Mouse (Mus musculus): ENCODE data around the gene Tvp23a. TPM values are rescaled to one million over a fixed set of nuclear protein-coding genes. Genes with fewer than 3 reads are reported as not detected.

Tvp23a gene
- polyA plus RNA-seq, 1 experiment = 2.6 TPM

- Histone ChIP-seq H3ac (ENCODE audit: control insufficient read depth, insufficient read length) (no peak overlapping the region), H3K4me2 (ENCODE audit: low read depth) (no peak overlapping the region), H3K4me3 (no peak overlapping the region), H3K79me2 (ENCODE audit: control insufficient read depth, insufficient read depth) (no peaks in the 10 kb centered on the region), H3K27me3 (ENCODE audit: control insufficient read depth, insufficient read depth, insufficient read length) (no peaks in the 10 kb centered on the region), H3K36me3 (ENCODE audit: control insufficient read depth, insufficient read depth) (no peaks in the 10 kb centered on the region)
- TF ChIP-seq MAX (IDR thresholded peaks at IDR 0.05; ENCODE audit: low read depth) (no peak), SRF (IDR thresholded peaks at IDR 0.05; ENCODE audit: control insufficient read depth, insufficient read length, low read depth) (no peak), TCF12 (IDR thresholded peaks at IDR 0.05; ENCODE audit: insufficient read depth, poor library complexity, severe bottlenecking) (no peak), POLR2AphosphoS2 (IDR thresholded peaks at IDR 0.05; ENCODE audit: insufficient read length, low read depth) (no peak), MYOG (IDR thresholded peaks at IDR 0.05; ENCODE audit: control insufficient read depth in 1 of 3, insufficient read depth in 1 of 3, insufficient read length in 2 of 3, low read depth in 2 of 3) (no peak), POLR2A (IDR thresholded peaks at IDR 0.05; ENCODE audit: insufficient read length, low read depth) (no peak), TCF3 (IDR thresholded peaks at IDR 0.05; ENCODE audit: insufficient read length, low read depth) (no peak), CEBPB (IDR thresholded peaks at IDR 0.05; ENCODE audit: insufficient read depth, poor library complexity, severe bottlenecking) (no peak), USF1 (IDR thresholded peaks at IDR 0.05; ENCODE audit: low read depth) (no peak), REST (IDR thresholded peaks at IDR 0.05; ENCODE audit: insufficient read depth, insufficient read length) (no peak), MYOD1 (IDR thresholded peaks at IDR 0.05; ENCODE audit: control insufficient read depth in 1 of 3, insufficient read length in 2 of 3, low read depth in 2 of 3) (no peak), E2F4 (IDR thresholded peaks at IDR 0.05; ENCODE audit: insufficient read depth) (no peak)
These were observed 14.8 kb downstream of the Tvp23a start for GRCm38 (mm10) chr16:10432387-10432786.

GRCm38 (mm10) chr16:10431911-10432310 is 15.3 kb downstream of the Tvp23a start:
- no peak overlapping the region for H3K4me2 ChIP-seq (ENCODE audit: low read depth)
- no peaks in the 10 kb centered on the region for H3K27me3 ChIP-seq (ENCODE audit: control insufficient read depth, insufficient read depth, insufficient read length)
- no peak overlapping the region for H3ac ChIP-seq (ENCODE audit: control insufficient read depth, insufficient read length)
- H3K79me2 ChIP-seq (ENCODE audit: control insufficient read depth, insufficient read depth) = no peaks in the 10 kb centered on the region
- no peaks in the 10 kb centered on the region for H3K36me3 ChIP-seq (ENCODE audit: control insufficient read depth, insufficient read depth)
- TF ChIP-seq POLR2A (IDR thresholded peaks at IDR 0.05; ENCODE audit: insufficient read length, low read depth) = no peak
- TF ChIP-seq E2F4 (IDR thresholded peaks at IDR 0.05; ENCODE audit: insufficient read depth) = no peak
- TF ChIP-seq MYOD1 (IDR thresholded peaks at IDR 0.05; ENCODE audit: control insufficient read depth in 1 of 3, insufficient read length in 2 of 3, low read depth in 2 of 3) = peak in 2 of 3 experiments; percentile 38 to 77
- no peak for TF ChIP-seq TCF3 (IDR thresholded peaks at IDR 0.05; ENCODE audit: insufficient read length, low read depth)
- no peak for TF ChIP-seq TCF12 (IDR thresholded peaks at IDR 0.05; ENCODE audit: insufficient read depth, poor library complexity, severe bottlenecking)
- no peak overlapping the region for H3K4me3 ChIP-seq

GRCm38 (mm10) chr16:10420447-10421054 is 26.6 kb downstream of the Tvp23a start:
- no peaks in the 10 kb centered on the region for H3K27me3 ChIP-seq (ENCODE audit: control insufficient read depth, insufficient read depth, insufficient read length)
- H3ac ChIP-seq (ENCODE audit: control insufficient read depth, insufficient read length) = no peak overlapping the region
- no peak for TF ChIP-seq TCF12 (IDR thresholded peaks at IDR 0.05; ENCODE audit: insufficient read depth, poor library complexity, severe bottlenecking)
- TF ChIP-seq SRF (IDR thresholded peaks at IDR 0.05; ENCODE audit: control insufficient read depth, insufficient read length, low read depth) = no peak
- TF ChIP-seq CEBPB (IDR thresholded peaks at IDR 0.05; ENCODE audit: insufficient read depth, poor library complexity, severe bottlenecking) = no peak
- no peak for TF ChIP-seq TCF3 (IDR thresholded peaks at IDR 0.05; ENCODE audit: insufficient read length, low read depth)
- H3K36me3 ChIP-seq (ENCODE audit: control insufficient read depth, insufficient read depth) = peaks cover 13% of the 10 kb centered on the region
- no peaks in the 10 kb centered on the region for H3K79me2 ChIP-seq (ENCODE audit: control insufficient read depth, insufficient read depth)
- no peak overlapping the region for H3K4me2 ChIP-seq (ENCODE audit: low read depth)
- H3K4me3 ChIP-seq = no peak overlapping the region

- H3K27me3 ChIP-seq (ENCODE audit: control insufficient read depth, insufficient read depth, insufficient read length) = no peaks in the 10 kb centered on the region
- peaks cover 4% of the 10 kb centered on the region for H3K36me3 ChIP-seq (ENCODE audit: control insufficient read depth, insufficient read depth)
- H3K79me2 ChIP-seq (ENCODE audit: control insufficient read depth, insufficient read depth) = peaks cover under 1% of the 10 kb centered on the region
- H3ac ChIP-seq (ENCODE audit: control insufficient read depth, insufficient read length) = no peak overlapping the region
- TF ChIP-seq MYOG (IDR thresholded peaks at IDR 0.05; ENCODE audit: control insufficient read depth in 1 of 3, insufficient read depth in 1 of 3, insufficient read length in 2 of 3, low read depth in 2 of 3) = no peak
- no peak for TF ChIP-seq POLR2AphosphoS2 (IDR thresholded peaks at IDR 0.05; ENCODE audit: insufficient read length, low read depth)
- no peak for TF ChIP-seq POLR2A (IDR thresholded peaks at IDR 0.05; ENCODE audit: insufficient read length, low read depth)
- TF ChIP-seq TCF3 (IDR thresholded peaks at IDR 0.05; ENCODE audit: insufficient read length, low read depth) = no peak
- no peak for TF ChIP-seq USF1 (IDR thresholded peaks at IDR 0.05; ENCODE audit: low read depth)
- no peak for TF ChIP-seq MAX (IDR thresholded peaks at IDR 0.05; ENCODE audit: low read depth)
- no peak for TF ChIP-seq SRF (IDR thresholded peaks at IDR 0.05; ENCODE audit: control insufficient read depth, insufficient read length, low read depth)
- TF ChIP-seq REST (IDR thresholded peaks at IDR 0.05; ENCODE audit: insufficient read depth, insufficient read length) = no peak
- no peak for TF ChIP-seq E2F4 (IDR thresholded peaks at IDR 0.05; ENCODE audit: insufficient read depth)
- TF ChIP-seq MYOD1 (IDR thresholded peaks at IDR 0.05; ENCODE audit: control insufficient read depth in 1 of 3, insufficient read length in 2 of 3, low read depth in 2 of 3) = no peak
- no peak overlapping the region for H3K4me3 ChIP-seq
- no peak overlapping the region for H3K4me2 ChIP-seq (ENCODE audit: low read depth)
These were observed 29.4 kb downstream of the Tvp23a start for GRCm38 (mm10) chr16:10417723-10418259.

- Histone ChIP-seq H3K27me3 (ENCODE audit: control insufficient read depth, insufficient read depth, insufficient read length) (no peaks in the 10 kb centered on the region), H3K79me2 (ENCODE audit: control insufficient read depth, insufficient read depth) (peaks cover 8% of the 10 kb centered on the region), H3K4me3 (no peak overlapping the region), H3ac (ENCODE audit: control insufficient read depth, insufficient read length) (no peak overlapping the region), H3K36me3 (ENCODE audit: control insufficient read depth, insufficient read depth) (no peaks in the 10 kb centered on the region), H3K4me2 (ENCODE audit: low read depth) (no peak overlapping the region)
- no peak for TF ChIP-seq USF1 (IDR thresholded peaks at IDR 0.05; ENCODE audit: low read depth)
- TF ChIP-seq POLR2A (IDR thresholded peaks at IDR 0.05; ENCODE audit: insufficient read length, low read depth) = no peak
These were observed 30.3 kb downstream of the Tvp23a start for GRCm38 (mm10) chr16:10416866-10417265.

Data from myocyte (in vitro differentiated cells).